Mouse (Mus musculus): Measurements from ENCODE around the gene Bend5. TPM values are rescaled to one million over a fixed set of nuclear protein-coding genes. Genes with fewer than 3 reads are reported as not detected.

The Bend5 gene
- total and polyA plus RNA-seq, 3 experiments, result not detected

GRCm38 (mm10) chr4:111467293-111467773 lies 52.5 kb downstream of the Bend5 start:
- DNase-seq (ENCODE audit: low spot score), result no peak
- no peaks in the 10 kb centered on the region for H3K27me3 ChIP-seq (ENCODE audit: insufficient read depth, low read length)
- no peak overlapping the region for H3K4me3 ChIP-seq (ENCODE audit: low read depth, low read length)
- H3K36me3 ChIP-seq (replicated peaks), result no peaks in the 10 kb centered on the region
- H3K9me3 ChIP-seq (replicated peaks), result peaks cover 20% of the 10 kb centered on the region
- TF ChIP-seq GATA2 (IDR thresholded peaks at IDR 0.05; ENCODE audit: borderline replicate concordance, low read depth, low read length), result no peak
- TF ChIP-seq GATA1 (IDR thresholded peaks at IDR 0.05; ENCODE audit: borderline replicate concordance, low read length), result no peak
- TF ChIP-seq CTCF (IDR thresholded peaks at IDR 0.05; ENCODE audit: low read depth, low read length), result no peak
- no peak for TF ChIP-seq TAL1 (conservative IDR thresholded peaks at IDR 0.05; ENCODE audit: low read depth, low read length)
- TF ChIP-seq POLR2AphosphoS5 (IDR thresholded peaks at IDR 0.05; ENCODE audit: insufficient replicate concordance, low read depth, low read length), result no peak
- no peak for ATAC-seq (ENCODE audit: extremely low read depth, insufficient number of reproducible peaks, low FRiP score, poor library complexity, severe bottlenecking)
- H3K4me1 ChIP-seq (ENCODE audit: insufficient read depth, low read depth, low read length), result no peaks in the 10 kb centered on the region

GRCm38 (mm10) chr4:111467796-111468195 lies 53.0 kb downstream of the Bend5 start:
- Histone ChIP-seq H3K4me3 (ENCODE audit: low read depth, low read length) (no peak overlapping the region), H3K4me1 (ENCODE audit: insufficient read depth, low read depth, low read length) (no peaks in the 10 kb centered on the region), H3K27me3 (ENCODE audit: insufficient read depth, low read length) (no peaks in the 10 kb centered on the region), H3K36me3 (replicated peaks) (no peaks in the 10 kb centered on the region), H3K9me3 (replicated peaks) (peaks cover 22% of the 10 kb centered on the region)
- DNase-seq (ENCODE audit: low spot score) (no peak), ATAC-seq (ENCODE audit: extremely low read depth, insufficient number of reproducible peaks, low FRiP score, poor library complexity, severe bottlenecking) (no peak)
- TF ChIP-seq TAL1 (conservative IDR thresholded peaks at IDR 0.05; ENCODE audit: low read depth, low read length) (no peak), CTCF (IDR thresholded peaks at IDR 0.05; ENCODE audit: low read depth, low read length) (no peak), GATA1 (IDR thresholded peaks at IDR 0.05; ENCODE audit: borderline replicate concordance, low read length) (no peak), POLR2AphosphoS5 (IDR thresholded peaks at IDR 0.05; ENCODE audit: insufficient replicate concordance, low read depth, low read length) (no peak), GATA2 (IDR thresholded peaks at IDR 0.05; ENCODE audit: borderline replicate concordance, low read depth, low read length) (no peak)

- H3K4me3 ChIP-seq (ENCODE audit: low read depth, low read length), result no peak overlapping the region
- H3K27me3 ChIP-seq (ENCODE audit: insufficient read depth, low read length), result no peaks in the 10 kb centered on the region
- H3K4me1 ChIP-seq (ENCODE audit: insufficient read depth, low read depth, low read length), result no peaks in the 10 kb centered on the region
- H3K36me3 ChIP-seq (replicated peaks), result no peaks in the 10 kb centered on the region
- ATAC-seq (ENCODE audit: extremely low read depth, insufficient number of reproducible peaks, low FRiP score, poor library complexity, severe bottlenecking) (no peak), DNase-seq (ENCODE audit: low spot score) (no peak)
- H3K9me3 ChIP-seq (replicated peaks), result peaks cover 34% of the 10 kb centered on the region
- no peak for TF ChIP-seq GATA2 (IDR thresholded peaks at IDR 0.05; ENCODE audit: borderline replicate concordance, low read depth, low read length)
- no peak for TF ChIP-seq TAL1 (conservative IDR thresholded peaks at IDR 0.05; ENCODE audit: low read depth, low read length)
- TF ChIP-seq CTCF (IDR thresholded peaks at IDR 0.05; ENCODE audit: low read depth, low read length), result no peak
- no peak for TF ChIP-seq GATA1 (IDR thresholded peaks at IDR 0.05; ENCODE audit: borderline replicate concordance, low read length)
- TF ChIP-seq POLR2AphosphoS5 (IDR thresholded peaks at IDR 0.05; ENCODE audit: insufficient replicate concordance, low read depth, low read length), result no peak
Measured at GRCm38 (mm10) chr4:111469847-111470246, 55.0 kb downstream of the Bend5 start.

GRCm38 (mm10) chr4:111471726-111472125 lies 56.9 kb downstream of the Bend5 start:
- Histone ChIP-seq H3K9me3 (replicated peaks) (peaks cover 50% of the 10 kb centered on the region), H3K27me3 (ENCODE audit: insufficient read depth, low read length) (no peaks in the 10 kb centered on the region), H3K4me1 (ENCODE audit: insufficient read depth, low read depth, low read length) (no peaks in the 10 kb centered on the region), H3K36me3 (replicated peaks) (no peaks in the 10 kb centered on the region), H3K4me3 (ENCODE audit: low read depth, low read length) (no peak overlapping the region)
- DNase-seq (ENCODE audit: low spot score), result no peak
- no peak for ATAC-seq (ENCODE audit: extremely low read depth, insufficient number of reproducible peaks, low FRiP score, poor library complexity, severe bottlenecking)
- TF ChIP-seq TAL1 (conservative IDR thresholded peaks at IDR 0.05; ENCODE audit: low read depth, low read length), result no peak
- TF ChIP-seq GATA2 (IDR thresholded peaks at IDR 0.05; ENCODE audit: borderline replicate concordance, low read depth, low read length), result no peak
- TF ChIP-seq POLR2AphosphoS5 (IDR thresholded peaks at IDR 0.05; ENCODE audit: insufficient replicate concordance, low read depth, low read length), result no peak
- TF ChIP-seq CTCF (IDR thresholded peaks at IDR 0.05; ENCODE audit: low read depth, low read length), result no peak
- no peak for TF ChIP-seq GATA1 (IDR thresholded peaks at IDR 0.05; ENCODE audit: borderline replicate concordance, low read length)

GRCm38 (mm10) chr4:111472511-111472910 lies 57.7 kb downstream of the Bend5 start:
- Histone ChIP-seq H3K36me3 (replicated peaks) (no peaks in the 10 kb centered on the region), H3K27me3 (ENCODE audit: insufficient read depth, low read length) (no peaks in the 10 kb centered on the region), H3K4me3 (ENCODE audit: low read depth, low read length) (no peak overlapping the region), H3K9me3 (replicated peaks) (peaks cover 52% of the 10 kb centered on the region), H3K4me1 (ENCODE audit: insufficient read depth, low read depth, low read length) (no peaks in the 10 kb centered on the region)
- no peak for TF ChIP-seq TAL1 (conservative IDR thresholded peaks at IDR 0.05; ENCODE audit: low read depth, low read length)
- no peak for TF ChIP-seq GATA1 (IDR thresholded peaks at IDR 0.05; ENCODE audit: borderline replicate concordance, low read length)
- TF ChIP-seq CTCF (IDR thresholded peaks at IDR 0.05; ENCODE audit: low read depth, low read length), result no peak
- TF ChIP-seq POLR2AphosphoS5 (IDR thresholded peaks at IDR 0.05; ENCODE audit: insufficient replicate concordance, low read depth, low read length), result no peak
- TF ChIP-seq GATA2 (IDR thresholded peaks at IDR 0.05; ENCODE audit: borderline replicate concordance, low read depth, low read length), result no peak
- DNase-seq (ENCODE audit: low spot score) (no peak), ATAC-seq (ENCODE audit: extremely low read depth, insufficient number of reproducible peaks, low FRiP score, poor library complexity, severe bottlenecking) (no peak)

GRCm38 (mm10) chr4:111473014-111473413 lies 58.2 kb downstream of the Bend5 start:
- no peak for ATAC-seq (ENCODE audit: extremely low read depth, insufficient number of reproducible peaks, low FRiP score, poor library complexity, severe bottlenecking)
- H3K36me3 ChIP-seq (replicated peaks), result no peaks in the 10 kb centered on the region
- H3K4me3 ChIP-seq (ENCODE audit: low read depth, low read length), result no peak overlapping the region
- H3K9me3 ChIP-seq (replicated peaks), result peaks cover 55% of the 10 kb centered on the region
- TF ChIP-seq POLR2AphosphoS5 (IDR thresholded peaks at IDR 0.05; ENCODE audit: insufficient replicate concordance, low read depth, low read length) (no peak), TAL1 (conservative IDR thresholded peaks at IDR 0.05; ENCODE audit: low read depth, low read length) (no peak), CTCF (IDR thresholded peaks at IDR 0.05; ENCODE audit: low read depth, low read length) (no peak), GATA1 (IDR thresholded peaks at IDR 0.05; ENCODE audit: borderline replicate concordance, low read length) (no peak), GATA2 (IDR thresholded peaks at IDR 0.05; ENCODE audit: borderline replicate concordance, low read depth, low read length) (no peak)
- no peaks in the 10 kb centered on the region for H3K4me1 ChIP-seq (ENCODE audit: insufficient read depth, low read depth, low read length)
- no peak for DNase-seq (ENCODE audit: low spot score)
- no peaks in the 10 kb centered on the region for H3K27me3 ChIP-seq (ENCODE audit: insufficient read depth, low read length)
